Mouse (Mus musculus): ENCODE measurements around the gene Unc119b. TPM values are rescaled to one million over a fixed set of nuclear protein-coding genes. Genes with fewer than 3 reads are reported as not detected.
"Not testable (repeated sequence)": the region's sequence is repeated elsewhere in the genome, so short reads cannot be mapped to it uniquely, and the experiment has no call there.

The Unc119b gene
- polyA plus RNA-seq, 1 experiment from 2014 or later, result 44.4 TPM

GRCm38 (mm10) chr5:115074749-115075148 lies 60.0 kb downstream of the Unc119b start:
- no peak overlapping the region for H3K9ac ChIP-seq
- no peak overlapping the region for H3K4me3 ChIP-seq
- H3K9me3 ChIP-seq, result no peaks in the 10 kb centered on the region
- peaks cover 6% of the 10 kb centered on the region; the same call in 1 of the 2 replicates for H3K4me1 ChIP-seq
- H3K27me3 ChIP-seq, result no peaks in the 10 kb centered on the region
- no peak overlapping the region for H3K27ac ChIP-seq
- peaks cover 22% of the 10 kb centered on the region; the same call in 1 of the 2 replicates for H3K36me3 ChIP-seq
- no peak overlapping the region for H3K4me2 ChIP-seq
- no peak for ATAC-seq (ENCODE audit: insufficient number of reproducible peaks, insufficient read depth, low FRiP score, low TSS enrichment, low read depth)
- 80% methylated on average over 4 of the region's 4 CpGs for WGBS

- not testable (repeated sequence) for H3K9me3 ChIP-seq; H3K9ac ChIP-seq; H3K4me3 ChIP-seq; H3K27ac ChIP-seq; H3K27me3 ChIP-seq; ATAC-seq (ENCODE audit: insufficient number of reproducible peaks, insufficient read depth, low FRiP score, low TSS enrichment, low read depth); H3K4me1 ChIP-seq; H3K4me2 ChIP-seq
- H3K36me3 ChIP-seq, result peaks cover 22% of the 10 kb centered on the region; the same call in 1 of the 2 replicates
- WGBS, result 93% methylated on average over 8 of the region's 8 CpGs
Observed at GRCm38 (mm10) chr5:115073306-115073705, 61.5 kb downstream of the Unc119b start.

Other genes with a start within 250 kb of the Unc119b start
- gene Oasl2, start 238.0 kb downstream of the Unc119b start, polyA plus RNA-seq (2015; fragmentation: Nextera tagmentation; extraction: Ambion mirVana), result 3.0 and 4.0 TPM in 2 replicates
- 0.48 and 0.56 TPM in 2 replicates for gene Oasl1, start 211.7 kb downstream of the Unc119b start, polyA plus RNA-seq (2015; fragmentation: Nextera tagmentation; extraction: Ambion mirVana)
- 69.2 and 72.6 TPM in 2 replicates for gene 2210016L21Rik, start 192.8 kb downstream of the Unc119b start, polyA plus RNA-seq (2015; fragmentation: Nextera tagmentation; extraction: Ambion mirVana)
- 0.26 TPM in 1 of 2 replicates, not detected in the other for gene Hnf1a, start 163.9 kb downstream of the Unc119b start, polyA plus RNA-seq (2015; fragmentation: Nextera tagmentation; extraction: Ambion mirVana)
- gene Sppl3, start 123.8 kb downstream of the Unc119b start, polyA plus RNA-seq (2015; fragmentation: Nextera tagmentation; extraction: Ambion mirVana), result 18.2 and 18.6 TPM in 2 replicates
- gene Gm10401, start 36.7 kb downstream of the Unc119b start, polyA plus RNA-seq (2015; fragmentation: Nextera tagmentation; extraction: Ambion mirVana), result 44.5 TPM in 2 replicates
- gene Acads, start 15.6 kb downstream of the Unc119b start, polyA plus RNA-seq (2015; fragmentation: Nextera tagmentation; extraction: Ambion mirVana), result 48.2 and 52.5 TPM in 2 replicates
- gene Mlec, start 23.2 kb upstream of the Unc119b start, polyA plus RNA-seq (2015; fragmentation: Nextera tagmentation; extraction: Ambion mirVana), result 73.4 and 79.0 TPM in 2 replicates
- gene Cabp1, start 59.4 kb upstream of the Unc119b start, polyA plus RNA-seq (2015; fragmentation: Nextera tagmentation; extraction: Ambion mirVana), result 1.3 and 2.0 TPM in 2 replicates
- gene Pop5, start 100.9 kb upstream of the Unc119b start, polyA plus RNA-seq (2015; fragmentation: Nextera tagmentation; extraction: Ambion mirVana), result 83.5 and 88.1 TPM in 2 replicates
- gene Rnf10, start 137.9 kb upstream of the Unc119b start, polyA plus RNA-seq (2015; fragmentation: Nextera tagmentation; extraction: Ambion mirVana), result 129 and 136 TPM in 2 replicates
- gene Coq5, start 144.7 kb upstream of the Unc119b start, polyA plus RNA-seq (2015; fragmentation: Nextera tagmentation; extraction: Ambion mirVana), result 42.5 and 43.2 TPM in 2 replicates
- gene Dynll1, start 166.0 kb upstream of the Unc119b start, polyA plus RNA-seq (2015; fragmentation: Nextera tagmentation; extraction: Ambion mirVana), result 1,732 and 1,829 TPM in 2 replicates
- 343 and 378 TPM in 2 replicates for gene Srsf9, start 192.2 kb upstream of the Unc119b start, polyA plus RNA-seq (2015; fragmentation: Nextera tagmentation; extraction: Ambion mirVana)
- 31.1 and 32.1 TPM in 2 replicates for gene Gatc, start 206.2 kb upstream of the Unc119b start, polyA plus RNA-seq (2015; fragmentation: Nextera tagmentation; extraction: Ambion mirVana)
- gene Triap1, start 206.2 kb upstream of the Unc119b start, polyA plus RNA-seq (2015; fragmentation: Nextera tagmentation; extraction: Ambion mirVana), result 58.0 and 64.4 TPM in 2 replicates
- 786 and 801 TPM in 2 replicates for gene Cox6a1, start 214.0 kb upstream of the Unc119b start, polyA plus RNA-seq (2015; fragmentation: Nextera tagmentation; extraction: Ambion mirVana)

Measured in embryonic facial prominence, embryonic 13.5 days (tissue).